Mouse (Mus musculus) hindbrain, embryonic 14.5 days (tissue): ENCODE measurements at regions not wholly inside any gene's neighbourhood (a gene's known extent, or its start where the extent isn't known, plus 50 kb on each side); places are given as distances from the start of the nearest gene placed in this dataset.

Source experiments
- ATAC-seq: fragments of 200-750 bp; cut with Nextera tagmentation; 2 replicates; pipeline ENCODE4 v1.8.0; 2017; ENCODE audit warnings: moderate number of reproducible peaks, mild to moderate bottlenecking, moderate TSS enrichment, moderate library complexity; ENCODE audit not compliant: low FRiP score
- DNase-seq: peaks from one replicate; pipeline ENCODE4 v3.0.0-alpha.2; 2015; ENCODE audit warnings: low spot score
- H3K27ac ChIP-seq: fragments of 300-500 bp; sonication (generic); 2 replicates; pipeline ENCODE4 v1.5.1; 2014; ENCODE audit warnings: mild to moderate bottlenecking, moderate library complexity
- H3K27me3 ChIP-seq: fragments of 300-500 bp; sonication (generic); 2 replicates; pipeline ENCODE4 v1.6.1; 2014; ENCODE audit warnings: mild to moderate bottlenecking, low read length, mixed read lengths; ENCODE audit not compliant: control insufficient read depth, insufficient read depth
- H3K36me3 ChIP-seq: fragments of 300-500 bp; sonication (generic); replicated peaks from 2 replicates; pipeline ENCODE4 v1.6.1; 2014; ENCODE audit not compliant: control insufficient read depth, insufficient read depth
- H3K4me1 ChIP-seq: fragments of 300-500 bp; sonication (generic); replicated peaks from 2 replicates; pipeline ENCODE4 v1.6.1; 2014; ENCODE audit warnings: antibody characterized with exemption, low read length, mixed read lengths; ENCODE audit not compliant: control insufficient read depth, insufficient read depth
- H3K4me2 ChIP-seq: fragments of 300-500 bp; sonication (generic); replicated peaks from 2 replicates; pipeline ENCODE4 v1.6.1; 2014; ENCODE audit warnings: mild to moderate bottlenecking, moderate library complexity
- H3K4me3 ChIP-seq: fragments of 300-500 bp; sonication (generic); replicated peaks from 2 replicates; pipeline ENCODE4 v1.5.1; 2014; ENCODE audit warnings: mild to moderate bottlenecking, low read length
- H3K9ac ChIP-seq: fragments of 300-500 bp; sonication (generic); 2 replicates; pipeline ENCODE4 v1.6.1; 2014
- H3K9me3 ChIP-seq: fragments of 300-500 bp; sonication (generic); 2 replicates; pipeline ENCODE4 v1.6.1; 2016; ENCODE audit warnings: low read length; ENCODE audit not compliant: control insufficient read depth
- WGBS: fragments of 180-500 bp; shearing (Covaris S2); extraction: QIAGEN DNeasy Blood & Tissue Kit; methylation state at CpG from one replicate; pipeline ENCODE4 v1.1.7; 2014; 5-methylcytosine and 5-hydroxymethylcytosine counted together

DNA sequence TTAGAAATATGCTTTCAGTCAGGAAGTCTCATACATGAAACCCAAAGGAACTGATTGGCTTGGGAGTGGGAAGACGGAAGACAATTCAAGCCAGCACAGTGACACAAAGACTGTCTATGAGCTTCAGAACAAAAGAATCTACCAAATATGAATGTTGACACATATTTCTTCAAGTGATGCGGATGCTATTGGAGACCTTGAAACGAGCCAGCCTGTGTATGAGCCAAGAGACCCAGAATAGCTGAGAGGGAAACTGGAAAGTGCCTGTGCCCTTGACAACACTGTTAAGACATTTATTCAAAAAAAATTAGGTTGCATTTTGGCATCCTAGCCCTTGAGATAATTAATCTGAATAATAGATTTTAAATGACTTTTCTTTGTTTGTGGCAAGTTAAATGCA, 426.7 kb upstream of the Sox9 start:
- no peak for DNase-seq
- no peak overlapping the region for H3K27ac ChIP-seq
- no peak for ATAC-seq

DNA sequence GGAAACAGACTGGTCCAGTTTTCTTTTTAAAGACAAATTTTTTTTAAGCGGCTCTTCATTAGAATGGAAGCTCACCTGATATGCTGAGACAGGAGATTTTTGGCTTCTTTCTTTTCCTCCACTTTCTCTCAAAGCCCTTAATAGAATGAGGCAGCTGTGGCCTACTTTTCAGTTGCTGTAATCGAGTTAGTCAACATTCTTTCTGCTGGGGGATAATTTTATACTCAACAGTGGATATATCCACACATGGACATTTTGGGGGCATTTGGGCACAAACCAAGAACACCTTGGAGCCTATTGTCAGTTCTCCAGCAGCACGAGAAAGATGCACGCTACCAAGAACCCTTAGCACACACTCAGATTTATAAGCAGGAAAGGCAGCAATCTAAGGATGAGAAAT, 415.3 kb upstream of the Sox9 start:
- ATAC-seq (no peak), DNase-seq (no peak)
- Histone ChIP-seq H3K4me2 (no peak overlapping the region), H3K36me3 (no peaks in the 10 kb centered on the region), H3K4me1 (no peaks in the 10 kb centered on the region), H3K27ac (no peak overlapping the region), H3K27me3 (no peaks in the 10 kb centered on the region), H3K4me3 (no peak overlapping the region), H3K9ac (no peak overlapping the region), H3K9me3 (no peaks in the 10 kb centered on the region)
- WGBS: 91% methylated on average over 4 of the region's 4 CpGs

More for the DNA sequence above, 426.7 kb upstream of the Sox9 start:
- H3K36me3 ChIP-seq: no peaks in the 10 kb centered on the region
- no peak overlapping the region for H3K4me2 ChIP-seq
- H3K4me3 ChIP-seq: no peak overlapping the region
- H3K4me1 ChIP-seq: no peaks in the 10 kb centered on the region
- no peak overlapping the region for H3K9ac ChIP-seq
- WGBS: 86% methylated on average over 3 of the region's 3 CpGs
- no peaks in the 10 kb centered on the region for H3K27me3 ChIP-seq
- H3K9me3 ChIP-seq: no peaks in the 10 kb centered on the region

DNA sequence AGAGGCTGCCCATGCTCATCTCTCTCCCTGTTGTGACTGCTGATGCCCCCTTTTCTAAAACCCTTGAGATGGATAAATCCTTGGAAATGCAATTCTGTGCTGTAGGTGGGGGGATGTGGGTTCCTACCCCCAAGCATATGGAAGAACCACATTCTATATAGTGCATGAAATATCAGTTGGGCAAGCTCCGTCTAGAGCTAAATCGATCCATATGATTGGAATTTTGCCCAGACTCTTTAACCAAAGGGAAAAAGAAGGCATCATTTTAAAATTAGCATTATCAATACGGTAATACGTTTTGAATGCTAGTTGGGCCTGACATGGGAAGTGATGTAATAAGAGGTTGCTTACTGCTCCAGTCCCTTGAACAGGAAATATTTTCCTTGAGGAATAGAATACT, 411.1 kb upstream of the Sox9 start:
- Histone ChIP-seq H3K4me3 (no peak overlapping the region), H3K4me2 (no peak overlapping the region), H3K36me3 (no peaks in the 10 kb centered on the region), H3K9me3 (no peaks in the 10 kb centered on the region), H3K27ac (no peak overlapping the region), H3K9ac (no peak overlapping the region), H3K27me3 (no peaks in the 10 kb centered on the region), H3K4me1 (0 out of 2 replicates have a peak, but pooled peaks cover 3% of the 10 kb centered on the region)
- 93% methylated on average over 4 of the region's 4 CpGs for WGBS
- ATAC-seq: no peak
- DNase-seq: no peak

DNA sequence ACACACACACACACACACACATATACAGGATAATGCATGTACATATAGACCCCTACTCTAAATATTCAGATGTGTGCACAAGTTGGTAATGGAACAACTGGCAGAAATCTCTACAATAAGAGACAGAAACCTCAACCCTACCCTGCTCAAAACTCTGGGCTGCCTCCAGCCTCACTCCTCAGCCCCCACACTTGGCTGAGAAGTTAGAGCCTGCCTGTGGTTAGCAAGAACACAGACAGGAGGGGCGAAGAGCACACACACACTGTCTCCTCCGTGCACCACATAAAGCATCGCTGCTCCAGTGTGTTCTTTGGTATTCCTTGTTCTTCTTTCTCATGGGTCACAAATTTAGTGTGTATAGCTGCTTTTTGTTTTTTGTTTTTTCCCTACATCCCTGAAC, 382.0 kb upstream of the Sox9 start:
- 90% methylated on average over 3 of the region's 3 CpGs for WGBS
- Histone ChIP-seq H3K4me3 (no peak overlapping the region), H3K36me3 (no peaks in the 10 kb centered on the region), H3K9me3 (no peaks in the 10 kb centered on the region), H3K4me1 (no peaks in the 10 kb centered on the region), H3K27ac (no peak overlapping the region), H3K27me3 (no peaks in the 10 kb centered on the region), H3K9ac (no peak overlapping the region), H3K4me2 (no peak overlapping the region)
- no peak for ATAC-seq
- DNase-seq: no peak

DNA sequence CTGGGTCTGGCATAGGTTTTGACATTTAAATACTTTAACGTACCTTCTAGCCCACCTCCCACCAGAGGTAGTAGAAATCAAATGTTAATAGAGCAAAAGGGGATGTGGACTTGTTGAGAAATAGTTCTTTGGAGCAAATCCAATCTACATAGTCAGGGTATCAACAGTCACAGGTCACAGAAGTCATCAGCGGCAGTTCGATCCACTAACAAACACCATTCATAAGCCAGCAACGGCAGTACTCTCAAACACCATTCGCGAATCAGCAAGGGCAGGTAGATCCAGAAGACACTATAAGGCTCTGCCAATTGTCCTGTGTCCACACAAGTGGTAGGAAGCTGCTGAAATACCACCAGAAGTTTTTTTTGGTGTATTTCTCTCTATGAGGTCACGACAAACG, 374.3 kb upstream of the Sox9 start:
- H3K4me1 ChIP-seq: no peaks in the 10 kb centered on the region
- no peak overlapping the region for H3K27ac ChIP-seq
- WGBS: 95% methylated on average over 8 of the region's 8 CpGs
- no peaks in the 10 kb centered on the region for H3K9me3 ChIP-seq
- H3K27me3 ChIP-seq: no peaks in the 10 kb centered on the region
- H3K9ac ChIP-seq: no peak overlapping the region
- H3K4me2 ChIP-seq: no peak overlapping the region
- ATAC-seq (no peak), DNase-seq (no peak)
- H3K36me3 ChIP-seq: no peaks in the 10 kb centered on the region
- H3K4me3 ChIP-seq: no peak overlapping the region

DNA sequence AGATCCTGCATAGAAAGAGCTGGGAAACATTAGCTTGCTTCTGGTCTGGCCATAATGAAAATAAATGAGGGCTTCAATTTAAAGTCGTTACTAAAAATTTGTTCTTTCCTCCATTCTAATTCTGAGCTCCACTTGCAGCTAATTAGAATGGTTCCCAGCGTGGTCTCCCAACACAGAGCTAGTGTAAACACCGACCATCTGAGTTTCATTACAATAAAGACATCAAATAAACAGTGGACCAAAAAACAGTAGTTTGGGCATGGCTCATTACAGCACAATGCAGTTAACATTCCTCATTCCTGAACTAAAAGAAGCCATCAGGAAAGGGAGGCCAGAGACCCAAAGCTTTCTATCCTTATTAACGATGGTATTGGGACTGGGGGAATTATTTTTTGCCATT, 369.6 kb upstream of the Sox9 start:
- no peak for DNase-seq

DNA sequence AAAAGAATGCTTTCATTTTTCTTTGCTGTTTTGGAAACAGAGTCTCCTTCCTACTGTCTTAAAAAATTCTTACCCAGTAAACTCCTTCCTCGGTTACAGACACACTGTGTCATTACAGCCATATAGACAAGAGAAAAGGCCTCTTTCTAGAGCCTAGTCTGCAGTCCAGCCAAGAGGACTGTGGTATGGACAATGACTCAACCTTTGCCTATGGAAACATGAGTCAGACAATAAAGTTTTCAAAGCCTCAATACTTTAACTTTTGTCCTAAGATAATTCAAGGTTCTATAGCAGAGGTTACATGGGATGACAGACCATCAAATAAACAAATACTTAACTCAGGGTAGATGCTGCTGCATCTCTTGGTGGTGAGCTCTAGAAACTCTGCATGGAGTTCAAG, 339.4 kb upstream of the Sox9 start:
- Histone ChIP-seq H3K36me3 (no peaks in the 10 kb centered on the region), H3K4me1 (no peaks in the 10 kb centered on the region), H3K9me3 (no peaks in the 10 kb centered on the region), H3K4me2 (no peak overlapping the region), H3K27me3 (no peaks in the 10 kb centered on the region), H3K27ac (no peak overlapping the region), H3K9ac (no peak overlapping the region), H3K4me3 (no peak overlapping the region)
- DNase-seq: no peak
- WGBS: 82% methylated on average over 1 of the region's 1 CpGs
- ATAC-seq: no peak

More for the DNA sequence above, 369.6 kb upstream of the Sox9 start:
- peak; percentile 40; the same call in 1 of the 2 replicates for ATAC-seq
- no peaks in the 10 kb centered on the region for H3K36me3 ChIP-seq
- 10% methylated on average over 4 of the region's 4 CpGs for WGBS
- H3K4me1 ChIP-seq: 0 out of 2 replicates have a peak, but pooled peaks cover 3% of the 10 kb centered on the region
- no peaks in the 10 kb centered on the region for H3K9me3 ChIP-seq
- H3K4me2 ChIP-seq: no peak overlapping the region
- H3K27ac ChIP-seq: no peak overlapping the region
- no peak overlapping the region for H3K4me3 ChIP-seq
- no peaks in the 10 kb centered on the region for H3K27me3 ChIP-seq
- H3K9ac ChIP-seq: no peak overlapping the region

DNA sequence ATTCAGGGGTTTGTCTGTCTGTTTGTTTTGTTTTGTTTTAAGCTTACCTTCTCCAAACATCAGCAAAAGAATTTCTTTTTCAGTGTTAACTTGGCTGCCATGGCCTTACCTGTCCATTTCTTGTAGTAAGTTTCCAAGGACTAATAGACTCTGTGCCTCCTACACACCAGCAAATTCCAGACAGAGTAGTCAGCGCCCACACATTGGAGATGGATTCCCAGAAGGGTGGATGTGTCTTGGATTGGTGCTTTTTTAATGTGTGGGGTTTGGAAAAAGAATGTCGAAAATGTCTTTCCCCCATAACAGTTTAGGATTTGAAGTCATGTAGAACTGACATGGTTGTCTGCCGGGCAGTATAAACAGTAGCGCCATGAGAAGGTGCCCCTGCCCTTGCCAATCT, 338.1 kb upstream of the Sox9 start:
- Histone ChIP-seq H3K9ac (no peak overlapping the region), H3K27me3 (no peaks in the 10 kb centered on the region), H3K27ac (no peak overlapping the region), H3K36me3 (no peaks in the 10 kb centered on the region), H3K4me1 (no peaks in the 10 kb centered on the region), H3K9me3 (no peaks in the 10 kb centered on the region), H3K4me3 (no peak overlapping the region), H3K4me2 (no peak overlapping the region)
- 93% methylated on average over 4 of the region's 4 CpGs for WGBS
- ATAC-seq (no peak), DNase-seq (no peak)

DNA sequence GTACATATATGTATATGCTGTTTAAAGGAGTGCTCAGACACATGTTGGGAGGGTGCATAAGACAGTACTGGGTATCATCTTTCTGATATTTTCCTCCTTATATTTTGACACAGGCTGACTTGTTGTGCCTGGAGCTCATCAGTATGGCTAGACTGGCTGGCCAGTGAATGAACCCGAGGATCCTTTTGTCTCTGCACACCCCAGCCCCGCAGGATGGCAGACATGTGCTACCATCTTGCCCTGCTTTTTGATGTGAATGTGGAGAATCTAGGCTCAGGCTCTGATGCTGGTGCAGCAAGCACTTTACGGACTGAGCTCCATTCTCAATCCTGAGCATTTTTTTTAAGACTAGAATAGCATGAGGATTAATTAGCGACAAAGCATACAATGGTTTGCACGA, 332.4 kb upstream of the Sox9 start:
- Histone ChIP-seq H3K9me3 (no peaks in the 10 kb centered on the region), H3K27ac (no peak overlapping the region), H3K36me3 (no peaks in the 10 kb centered on the region), H3K27me3 (no peaks in the 10 kb centered on the region), H3K9ac (no peak overlapping the region), H3K4me2 (no peak overlapping the region), H3K4me1 (no peaks in the 10 kb centered on the region), H3K4me3 (no peak overlapping the region)
- DNase-seq (no peak), ATAC-seq (no peak)
- WGBS: 23% methylated on average over 5 of the region's 5 CpGs

DNA sequence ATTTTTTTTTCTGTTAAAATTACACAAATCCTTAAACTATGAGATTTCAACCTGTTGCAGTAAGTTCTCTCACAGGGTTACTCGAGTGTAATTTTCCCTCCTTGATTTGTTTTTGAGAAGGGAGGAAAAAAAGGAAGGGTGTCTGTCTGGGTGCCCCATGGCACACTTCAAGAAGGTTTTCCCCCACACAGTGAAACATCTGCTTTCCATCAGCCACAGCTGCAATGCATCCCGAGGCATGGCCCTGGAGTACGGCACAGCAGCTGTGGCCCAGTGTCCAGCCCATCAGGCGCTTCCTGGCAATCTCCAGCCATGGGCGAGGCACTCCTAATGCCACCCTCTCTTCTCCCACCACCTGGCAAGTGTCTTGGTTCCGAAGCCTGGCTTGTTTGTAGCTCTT, 331.8 kb upstream of the Sox9 start:
- H3K27me3 ChIP-seq: no peaks in the 10 kb centered on the region
- no peaks in the 10 kb centered on the region for H3K36me3 ChIP-seq
- H3K4me1 ChIP-seq: no peaks in the 10 kb centered on the region
- ATAC-seq (no peak), DNase-seq (no peak)
- no peak overlapping the region for H3K4me3 ChIP-seq
- 61% methylated on average over 6 of the region's 6 CpGs for WGBS
- no peak overlapping the region for H3K4me2 ChIP-seq
- no peak overlapping the region for H3K9ac ChIP-seq
- no peak overlapping the region for H3K27ac ChIP-seq
- no peaks in the 10 kb centered on the region for H3K9me3 ChIP-seq
